Mouse (Mus musculus) hindbrain, embryonic 10.5 days (tissue): ENCODE measurements around the gene Gm9803. TPM values are rescaled to one million over a fixed set of nuclear protein-coding genes. Genes with fewer than 3 reads are reported as not detected.

Source experiments
- DNase-seq: peaks from one replicate; pipeline ENCODE4 v3.0.0-alpha.2; 2017; ENCODE audit warnings: low spot score
- H3K27ac ChIP-seq: fragments of 300-500 bp; sonication (generic); 2 replicates; pipeline ENCODE4 v1.5.1; 2016; ENCODE audit warnings: mild to moderate bottlenecking, moderate library complexity
- H3K27me3 ChIP-seq: fragments of 300-500 bp; sonication (generic); 2 replicates; pipeline ENCODE4 v1.6.1; 2016; ENCODE audit warnings: mild to moderate bottlenecking; ENCODE audit not compliant: poor library complexity, insufficient read depth, severe bottlenecking
- H3K36me3 ChIP-seq: fragments of 300-500 bp; sonication (generic); 2 replicates; pipeline ENCODE4 v1.6.1; 2016; ENCODE audit warnings: mild to moderate bottlenecking, moderate library complexity
- H3K4me1 ChIP-seq: fragments of 300-500 bp; sonication (generic); replicated peaks from 2 replicates; pipeline ENCODE4 v1.6.1; 2016; ENCODE audit warnings: mild to moderate bottlenecking
- H3K4me3 ChIP-seq: fragments of 300-500 bp; sonication (generic); 2 replicates; pipeline ENCODE4 v1.5.1; 2016; ENCODE audit warnings: mild to moderate bottlenecking, moderate library complexity
- H3K9me3 ChIP-seq: fragments of 300-500 bp; sonication (generic); 2 replicates; pipeline ENCODE4 v1.6.1; 2016; ENCODE audit warnings: mild to moderate bottlenecking, moderate library complexity
- WGBS: fragments of 180-500 bp; shearing (Covaris S2); methylation state at CpG from one replicate; pipeline ENCODE4 v1.1.7; 2016; 5-methylcytosine and 5-hydroxymethylcytosine counted together
- polyA plus RNA-seq: library from polyadenylated mRNA; unstranded; fragments of >200 nt; fragmentation: Nextera tagmentation; extraction: Ambion mirVana; gene quantifications from 2 replicates; pipeline ENCODE4 v1.2.1, GENCODE M21; 2016

Gene Gm9803
- polyA plus RNA-seq, 1 experiment from 2014 or later = 9.1 TPM

- H3K4me3 ChIP-seq = no peak overlapping the region
- no peaks in the 10 kb centered on the region for H3K4me1 ChIP-seq
- H3K27ac ChIP-seq = no peak overlapping the region
- no peaks in the 10 kb centered on the region for H3K36me3 ChIP-seq
- no peak for DNase-seq
- no peaks in the 10 kb centered on the region for H3K27me3 ChIP-seq
- H3K9me3 ChIP-seq = peaks cover 10% of the 10 kb centered on the region; the same call in 1 of the 2 replicates
- WGBS = 90% methylated on average over 5 of the region's 5 CpGs
Measured at GRCm38 (mm10) chr10:43557630-43558165, 33.8 kb downstream of the Gm9803 start.

- H3K9me3 ChIP-seq = 0 out of 2 replicates have a peak, but pooled peaks cover 2% of the 10 kb centered on the region
- WGBS = 80% methylated on average over 11 of the region's 11 CpGs
- no peak overlapping the region for H3K4me3 ChIP-seq
- no peaks in the 10 kb centered on the region for H3K27me3 ChIP-seq
- no peak for DNase-seq
- no peaks in the 10 kb centered on the region for H3K36me3 ChIP-seq
- no peaks in the 10 kb centered on the region for H3K4me1 ChIP-seq
- no peak overlapping the region for H3K27ac ChIP-seq
Measured at GRCm38 (mm10) chr10:43559313-43559712, 35.4 kb downstream of the Gm9803 start.

GRCm38 (mm10) chr10:43560765-43561164 is 36.9 kb downstream of the Gm9803 start:
- 38% methylated on average over 2 of the region's 2 CpGs for WGBS
- 0 out of 2 replicates have a peak, but pooled peaks cover 2% of the 10 kb centered on the region for H3K9me3 ChIP-seq
- no peaks in the 10 kb centered on the region for H3K27me3 ChIP-seq
- H3K4me3 ChIP-seq = no peak overlapping the region
- H3K36me3 ChIP-seq = no peaks in the 10 kb centered on the region
- H3K4me1 ChIP-seq = no peaks in the 10 kb centered on the region
- DNase-seq = no peak
- no peak overlapping the region for H3K27ac ChIP-seq

- H3K27me3 ChIP-seq = no peaks in the 10 kb centered on the region
- H3K27ac ChIP-seq = no peak overlapping the region
- H3K36me3 ChIP-seq = no peaks in the 10 kb centered on the region
- H3K9me3 ChIP-seq = 0 out of 2 replicates have a peak, but pooled peaks cover 2% of the 10 kb centered on the region
- no peak overlapping the region for H3K4me3 ChIP-seq
- 93% methylated on average over 2 of the region's 2 CpGs for WGBS
- no peak for DNase-seq
- H3K4me1 ChIP-seq = no peaks in the 10 kb centered on the region
Measured at GRCm38 (mm10) chr10:43561311-43561710, 37.4 kb downstream of the Gm9803 start.

Other genes with a start within 250 kb of the Gm9803 start
- gene Bend3, start 45.3 kb upstream of the Gm9803 start, polyA plus RNA-seq = 8.3 and 9.6 TPM in 2 replicates
- 61.7 and 62.1 TPM in 2 replicates for gene 1700021F05Rik, start 16.9 kb downstream of the Gm9803 start, polyA plus RNA-seq
- 344 and 448 TPM in 2 replicates for gene Cd24a, start 54.2 kb downstream of the Gm9803 start, polyA plus RNA-seq